Mouse (Mus musculus): ENCODE results near the gene Patl2.

DNA sequence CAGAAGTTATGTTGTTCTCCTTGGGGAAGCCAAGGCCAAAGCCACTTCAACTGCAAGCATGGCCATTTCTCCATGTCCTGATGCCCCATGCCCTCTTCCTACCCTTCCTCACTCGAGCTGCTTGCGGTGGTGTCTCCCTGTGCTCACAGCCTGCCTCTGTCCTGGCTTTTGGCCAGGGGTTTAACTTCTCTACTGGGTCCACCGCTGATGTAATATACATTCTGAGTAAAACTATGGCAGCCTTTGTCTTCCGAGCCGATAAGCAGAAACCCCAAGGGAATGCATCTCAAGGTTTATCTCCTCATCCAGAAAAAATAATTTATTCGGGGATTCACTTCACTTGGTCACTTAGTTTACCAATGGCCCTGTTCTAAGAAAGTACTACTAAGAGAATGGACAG lies 39.3 kb downstream of the Patl2 start:
- TF ChIP-seq CTCF (conservative IDR thresholded peaks at IDR 0.05; ENCODE audit: low read length) (no peak), POU5F1 (IDR thresholded peaks at IDR 0.05; ENCODE audit: borderline replicate concordance, low read length) (no peak)
